Mouse (Mus musculus) olfactory bulb, adult 2 months (tissue): ENCODE results near the gene 4833427G06Rik. TPM values are rescaled to one million over a fixed set of nuclear protein-coding genes. Genes with fewer than 3 reads are reported as not detected.

ENCODE experiments used
- H3K27ac ChIP-seq: fragments of 200-500 bp; 2 replicates; pipeline ENCODE4 v1.5.1; 2012; ENCODE audit warnings: low read depth, low read length; ENCODE audit not compliant: insufficient read depth
- H3K4me1 ChIP-seq: fragments of 200-500 bp; 2 replicates; pipeline ENCODE4 v1.6.1; 2012; ENCODE audit warnings: low read length; ENCODE audit not compliant: control insufficient read depth, insufficient read depth
- H3K4me3 ChIP-seq: fragments of 200-500 bp; 2 replicates; pipeline ENCODE4 v1.5.1; 2012; ENCODE audit warnings: mild to moderate bottlenecking, low read depth, low read length, moderate library complexity; ENCODE audit not compliant: insufficient read depth
- CTCF ChIP-seq: fragments of 200-500 bp; IDR thresholded peaks from 2 replicates; pipeline ENCODE4 v1.5.1; 2012; ENCODE audit warnings: low read depth, mild to moderate bottlenecking, low read length, moderate library complexity; ENCODE audit not compliant: insufficient read depth
- POLR2A ChIP-seq: fragments of 200-500 bp; IDR thresholded peaks from 2 replicates; pipeline ENCODE4 v1.6.1; 2012; ENCODE audit warnings: mild to moderate bottlenecking, low read depth, low read length, moderate library complexity; ENCODE audit not compliant: insufficient read depth
- WGBS: fragments of 180-500 bp; shearing (Covaris S2); methylation state at CpG from one replicate; pipeline ENCODE4 v1.1.7; 2018; 5-methylcytosine and 5-hydroxymethylcytosine counted together
- polyA plus RNA-seq: library from polyadenylated mRNA; stranded (reverse); fragments of >200 nt; gene quantifications from 2 replicates; pipeline ENCODE4 v1.2.4, GENCODE M21; 2012; ENCODE audit warnings: low replicate concordance; ENCODE audit not compliant: missing spikeins, insufficient read depth, insufficient read length

Gene 4833427G06Rik
- polyA plus RNA-seq, 1 experiment, result not detected

DNA sequence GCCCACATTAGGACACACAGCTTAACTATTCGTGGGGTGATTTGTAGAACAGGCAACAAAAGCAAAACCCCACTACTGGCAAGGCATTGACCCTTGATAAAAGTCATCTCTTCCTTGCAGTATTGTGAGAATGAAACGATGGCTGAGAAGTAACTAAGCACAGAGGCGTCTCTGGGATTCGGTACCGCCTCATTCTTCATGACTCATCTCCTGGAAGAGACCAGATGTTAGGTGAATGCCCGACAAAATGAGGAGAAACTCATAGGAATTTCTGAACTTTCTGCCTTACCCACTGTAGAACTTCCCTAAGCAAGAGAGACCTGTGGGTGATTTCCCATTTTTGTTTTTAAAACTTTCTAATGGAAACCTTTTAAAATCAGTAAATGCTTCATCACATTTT is 59.7 kb downstream of the 4833427G06Rik start:
- TF ChIP-seq POLR2A, result no peak
- TF ChIP-seq CTCF, result no peak
- Histone ChIP-seq H3K4me1 (no peaks in the 10 kb centered on the region), H3K4me3 (no peak overlapping the region), H3K27ac (no peak overlapping the region)
- WGBS, result 49% methylated on average over 6 of the region's 6 CpGs

GRCm38 (mm10) chr9:51041491-51041980 is 60.3 kb downstream of the 4833427G06Rik start:
- Histone ChIP-seq H3K27ac (no peak overlapping the region), H3K4me3 (no peak overlapping the region), H3K4me1 (no peaks in the 10 kb centered on the region)
- WGBS, result 92% methylated on average over 7 of the region's 7 CpGs
- no peak for TF ChIP-seq POLR2A
- no peak for TF ChIP-seq CTCF

- TF ChIP-seq CTCF, result no peak
- TF ChIP-seq POLR2A, result no peak
- H3K4me1 ChIP-seq, result no peaks in the 10 kb centered on the region
- H3K4me3 ChIP-seq, result no peak overlapping the region
- 68% methylated on average over 3 of the region's 3 CpGs for WGBS
- no peak overlapping the region for H3K27ac ChIP-seq
Measured at GRCm38 (mm10) chr9:51032785-51033529, 68.9 kb downstream of the 4833427G06Rik start.

- no peak overlapping the region for H3K4me3 ChIP-seq
- WGBS, result 85% methylated on average over 8 of the region's 8 CpGs
- no peak overlapping the region for H3K27ac ChIP-seq
- no peaks in the 10 kb centered on the region for H3K4me1 ChIP-seq
- TF ChIP-seq POLR2A (no peak), CTCF (no peak)
Measured at GRCm38 (mm10) chr9:51032291-51032690, 69.6 kb downstream of the 4833427G06Rik start.

DNA sequence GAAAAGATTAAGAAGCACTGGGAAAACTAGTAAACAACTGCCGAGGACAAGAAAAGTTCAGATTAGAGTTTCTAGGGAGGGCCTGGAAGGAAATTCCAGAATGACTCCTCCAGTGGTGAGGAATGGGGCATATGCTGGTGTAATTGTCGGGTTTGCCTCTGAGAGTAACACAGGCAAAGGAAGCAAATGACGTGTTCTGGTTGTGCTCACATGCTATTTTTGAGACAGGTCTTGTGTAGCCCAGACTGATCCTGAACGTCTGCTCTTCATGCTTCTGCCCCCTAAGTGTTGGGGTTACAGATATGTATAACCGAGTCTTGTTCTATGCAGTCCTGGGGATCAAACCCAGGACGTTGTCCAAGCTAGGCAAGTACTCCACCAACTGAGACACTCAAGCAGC is 70.3 kb downstream of the 4833427G06Rik start:
- H3K27ac ChIP-seq, result no peak overlapping the region
- H3K4me3 ChIP-seq, result no peak overlapping the region
- 59% methylated on average over 6 of the region's 6 CpGs for WGBS
- H3K4me1 ChIP-seq, result no peaks in the 10 kb centered on the region
- TF ChIP-seq CTCF (no peak), POLR2A (no peak)

Other genes with a start within 250 kb of the 4833427G06Rik start
- not detected in 2 replicates for gene Sik2, start 93.0 kb downstream of the 4833427G06Rik start, polyA plus RNA-seq
- gene Btg4, start 41.2 kb downstream of the 4833427G06Rik start, polyA plus RNA-seq, result not detected in 2 replicates
- gene Layn, start 25.0 kb downstream of the 4833427G06Rik start, polyA plus RNA-seq, result not detected in 2 replicates
- gene Gm32742, start 63.4 kb upstream of the 4833427G06Rik start, polyA plus RNA-seq, result not detected in 2 replicates
- not detected in 2 replicates for gene Pou2af1, start 111.6 kb upstream of the 4833427G06Rik start, polyA plus RNA-seq
- gene Colca2, start 176.5 kb upstream of the 4833427G06Rik start, polyA plus RNA-seq, result not detected in 2 replicates
- gene 1810046K07Rik, start 226.8 kb upstream of the 4833427G06Rik start, polyA plus RNA-seq, result not detected in 2 replicates